Mouse (Mus musculus): Measurements from ENCODE around the gene Pla2g1b. TPM values are rescaled to one million over a fixed set of nuclear protein-coding genes. Genes with fewer than 3 reads are reported as not detected.
"Not testable (repeated sequence)": the region's sequence is repeated elsewhere in the genome, so short reads cannot be mapped to it uniquely, and the experiment has no call there.

Gene Pla2g1b
- polyA plus RNA-seq, 1 experiment from 2014 or later = 0.97 TPM

- H3K27ac ChIP-seq = peak overlapping the region; percentile 21; the same call in 1 of the 2 replicates
- DNase-seq (ENCODE audit: low spot score) (no peak), ATAC-seq (replicated peaks; ENCODE audit: low FRiP score, low read depth) (no peak)
- H3K4me2 ChIP-seq (ENCODE audit: low read length) = no peak overlapping the region
- no peaks in the 10 kb centered on the region for H3K36me3 ChIP-seq (ENCODE audit: insufficient read depth, low read length)
- WGBS = 34% methylated on average over 12 of the region's 12 CpGs
- no peaks in the 10 kb centered on the region for H3K27me3 ChIP-seq (ENCODE audit: insufficient read depth, low read length)
- no peak overlapping the region for H3K9ac ChIP-seq (ENCODE audit: low read depth, low read length)
- no peaks in the 10 kb centered on the region for H3K9me3 ChIP-seq (replicated peaks; ENCODE audit: low read length)
- peaks cover 4% of the 10 kb centered on the region; the same call in 1 of the 2 replicates for H3K4me1 ChIP-seq (replicated peaks; ENCODE audit: insufficient read depth, low read length)
- H3K4me3 ChIP-seq (replicated peaks; ENCODE audit: low read depth, low read length) = no peak overlapping the region
- no peak for TF ChIP-seq CTCF (IDR thresholded peaks at IDR 0.05; ENCODE audit: low read depth)
These were observed 34.4 kb downstream of the Pla2g1b start for GRCm38 (mm10) chr5:115500383-115500935.

- Histone ChIP-seq H3K9ac (ENCODE audit: low read depth, low read length) (no peak overlapping the region), H3K4me2 (ENCODE audit: low read length) (no peak overlapping the region), H3K4me1 (replicated peaks; ENCODE audit: insufficient read depth, low read length) (peaks cover 12% of the 10 kb centered on the region), H3K4me3 (replicated peaks; ENCODE audit: low read depth, low read length) (no peak overlapping the region), H3K27ac (no peak overlapping the region), H3K36me3 (ENCODE audit: insufficient read depth, low read length) (no peaks in the 10 kb centered on the region), H3K27me3 (ENCODE audit: insufficient read depth, low read length) (no peaks in the 10 kb centered on the region), H3K9me3 (replicated peaks; ENCODE audit: low read length) (no peaks in the 10 kb centered on the region)
- no peak for TF ChIP-seq CTCF (IDR thresholded peaks at IDR 0.05; ENCODE audit: low read depth)
- WGBS = 53% methylated on average over 12 of the region's 12 CpGs
- DNase-seq (ENCODE audit: low spot score) (no peak), ATAC-seq (replicated peaks; ENCODE audit: low FRiP score, low read depth) (no peak)
These were observed 37.0 kb downstream of the Pla2g1b start for GRCm38 (mm10) chr5:115503035-115503434.

- H3K9me3 ChIP-seq (replicated peaks; ENCODE audit: low read length) = not testable (repeated sequence)
- H3K4me1 ChIP-seq (replicated peaks; ENCODE audit: insufficient read depth, low read length) = peaks cover 30% of the 10 kb centered on the region
These were observed 39.6 kb downstream of the Pla2g1b start for GRCm38 (mm10) chr5:115505617-115506016.

GRCm38 (mm10) chr5:115506454-115507201 lies 40.6 kb downstream of the Pla2g1b start, which contains the start of gene Pxn:
Gene Pxn (plus strand): TSS chr5:115506676.
- Histone ChIP-seq H3K36me3 (ENCODE audit: insufficient read depth, low read length) (no peaks in the 10 kb centered on the region), H3K4me2 (ENCODE audit: low read length) (peak within 1 kb of the TSS; percentile 88), H3K27ac (peak within 1 kb of the TSS; percentile 78), H3K9me3 (replicated peaks; ENCODE audit: low read length) (no peaks in the 10 kb centered on the region), H3K4me3 (replicated peaks; ENCODE audit: low read depth, low read length) (peak within 1 kb of the TSS; percentile 93), H3K4me1 (replicated peaks; ENCODE audit: insufficient read depth, low read length) (peaks cover 30% of the 10 kb centered on the region), H3K9ac (ENCODE audit: low read depth, low read length) (peak within 1 kb of the TSS; percentile 96), H3K27me3 (ENCODE audit: insufficient read depth, low read length) (no peaks in the 10 kb centered on the region)
- DNase-seq (ENCODE audit: low spot score) (peak; percentile 87), ATAC-seq (replicated peaks; ENCODE audit: low FRiP score, low read depth) (peak; percentile 67)
- under 1% methylated on average over 45 of the region's 74 CpGs for WGBS
- peak; percentile 89 for TF ChIP-seq CTCF (IDR thresholded peaks at IDR 0.05; ENCODE audit: low read depth)

More at GRCm38 (mm10) chr5:115505617-115506016, 39.6 kb downstream of the Pla2g1b start:
- 66% methylated on average over 4 of the region's 4 CpGs for WGBS
- H3K36me3 ChIP-seq (ENCODE audit: insufficient read depth, low read length); H3K9ac ChIP-seq (ENCODE audit: low read depth, low read length); H3K4me2 ChIP-seq (ENCODE audit: low read length); ATAC-seq (replicated peaks; ENCODE audit: low FRiP score, low read depth); H3K4me3 ChIP-seq (replicated peaks; ENCODE audit: low read depth, low read length); H3K27ac ChIP-seq; DNase-seq (ENCODE audit: low spot score); H3K27me3 ChIP-seq (ENCODE audit: insufficient read depth, low read length): not testable (repeated sequence)

GRCm38 (mm10) chr5:115507267-115507980 lies 41.4 kb downstream of the Pla2g1b start:
- Histone ChIP-seq H3K9me3 (replicated peaks; ENCODE audit: low read length) (no peaks in the 10 kb centered on the region), H3K9ac (ENCODE audit: low read depth, low read length) (peak overlapping the region; percentile 96), H3K4me1 (replicated peaks; ENCODE audit: insufficient read depth, low read length) (peaks cover 30% of the 10 kb centered on the region), H3K4me3 (replicated peaks; ENCODE audit: low read depth, low read length) (peak overlapping the region; percentile 93), H3K27me3 (ENCODE audit: insufficient read depth, low read length) (no peaks in the 10 kb centered on the region), H3K27ac (peak overlapping the region; percentile 78), H3K4me2 (ENCODE audit: low read length) (peak overlapping the region; percentile 88), H3K36me3 (ENCODE audit: insufficient read depth, low read length) (no peaks in the 10 kb centered on the region)
- no peak for DNase-seq (ENCODE audit: low spot score)
- no peak for ATAC-seq (replicated peaks; ENCODE audit: low FRiP score, low read depth)
- TF ChIP-seq CTCF (IDR thresholded peaks at IDR 0.05; ENCODE audit: low read depth) = no peak
- WGBS = 9% methylated on average over 12 of the region's 12 CpGs
